Mouse (Mus musculus): ENCODE data around the gene Parp14. TPM values are rescaled to one million over a fixed set of nuclear protein-coding genes. Genes with fewer than 3 reads are reported as not detected.

Parp14 gene
- total and polyA plus RNA-seq, 3 experiments: 1.2 to 1.5 TPM; not detected in 1

DNA sequence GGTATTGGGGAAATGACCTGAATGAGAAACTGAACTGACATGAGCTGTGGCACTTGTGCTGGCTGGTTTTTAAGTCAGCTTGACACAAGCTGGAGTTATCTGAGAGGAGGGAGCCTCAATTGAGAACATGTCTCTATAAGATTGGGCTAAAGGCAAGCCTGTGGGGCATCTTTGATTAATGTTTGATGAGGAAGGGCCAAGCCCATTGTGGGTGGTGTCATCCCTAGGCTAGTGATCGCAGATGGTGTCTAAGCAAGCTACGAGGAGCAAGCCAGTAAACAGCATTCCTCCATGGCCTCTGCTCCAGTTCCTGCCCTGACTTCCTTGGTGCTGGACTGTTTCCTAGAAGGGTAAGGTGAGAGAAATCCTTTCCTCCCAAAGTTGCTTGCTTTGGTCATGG is 62.5 kb downstream of the Parp14 start:
- H3K27ac ChIP-seq (ENCODE audit: control insufficient read depth, low read depth, low read length): no peak overlapping the region
- H3K36me3 ChIP-seq (ENCODE audit: control insufficient read depth in 1 of 2, insufficient read depth in 2 of 2, low read length in 2 of 2): peaks cover 1 to 17% of the 10 kb centered on the region in 2 experiments; a peak in 3 of 4 replicates
- H3K4me1 ChIP-seq (ENCODE audit: control insufficient read depth in 1 of 2, insufficient read depth in 2 of 2, low read length in 2 of 2): peaks cover 7 to 9% of the 10 kb centered on the region in 2 experiments; a peak in 3 of 4 replicates
- H3K9ac ChIP-seq (ENCODE audit: control insufficient read depth, low read depth, low read length, poor library complexity, severe bottlenecking): no peak overlapping the region
- no peak overlapping the region for H3K4me3 ChIP-seq (ENCODE audit: control insufficient read depth in 1 of 2, insufficient read depth in 1 of 2, low read depth in 2 of 2, low read length in 2 of 2)
- H3K27me3 ChIP-seq (ENCODE audit: control insufficient read depth in 1 of 2, insufficient read depth in 2 of 2, low read length in 2 of 2): no peaks in the 10 kb centered on the region
- H3K79me2 ChIP-seq (ENCODE audit: control insufficient read depth, insufficient read depth, low read length, poor library complexity): no peaks in the 10 kb centered on the region
- no peak for TF ChIP-seq POLR2AphosphoS5 (IDR thresholded peaks at IDR 0.05; ENCODE audit: borderline replicate concordance, low read depth, low read length)
- TF ChIP-seq MYB (IDR thresholded peaks at IDR 0.05; ENCODE audit: low read depth, low read length): no peak
- TF ChIP-seq ZKSCAN1 (IDR thresholded peaks at IDR 0.05; ENCODE audit: low read depth, low read length): no peak
- TF ChIP-seq NELFE (IDR thresholded peaks at IDR 0.05; ENCODE audit: low read depth, low read length): no peak
- no peak for TF ChIP-seq MAX (IDR thresholded peaks at IDR 0.05; ENCODE audit: low read length)
- no peak for TF ChIP-seq EP300 (IDR thresholded peaks at IDR 0.05; ENCODE audit: low read depth in 1 of 2, low read length in 2 of 2)
- TF ChIP-seq ZNF384 (IDR thresholded peaks at IDR 0.05; ENCODE audit: low read depth, low read length): no peak
- TF ChIP-seq MXI1 (IDR thresholded peaks at IDR 0.05; ENCODE audit: low read depth, low read length): no peak
- no peak for TF ChIP-seq ZC3H11A (IDR thresholded peaks at IDR 0.05; ENCODE audit: low read depth, low read length)
- DNase-seq (ENCODE audit: low read depth, low spot score): no peak
- H3K9me3 ChIP-seq (replicated peaks; ENCODE audit: insufficient read depth, low read length): no peaks in the 10 kb centered on the region

- H3K9ac ChIP-seq (ENCODE audit: control insufficient read depth, low read depth, low read length, poor library complexity, severe bottlenecking): no peak overlapping the region
- no peaks in the 10 kb centered on the region for H3K79me2 ChIP-seq (ENCODE audit: control insufficient read depth, insufficient read depth, low read length, poor library complexity)
- DNase-seq (ENCODE audit: low read depth, low spot score): no peak
- no peaks in the 10 kb centered on the region for H3K27me3 ChIP-seq (ENCODE audit: control insufficient read depth in 1 of 2, insufficient read depth in 2 of 2, low read length in 2 of 2)
- TF ChIP-seq UBTF (IDR thresholded peaks at IDR 0.05; ENCODE audit: borderline replicate concordance, insufficient read depth, low read depth, low read length) (no peak), NRF1 (IDR thresholded peaks at IDR 0.05; ENCODE audit: insufficient read depth, low read depth, low read length, poor library complexity, severe bottlenecking) (no peak), BHLHE40 (IDR thresholded peaks at IDR 0.05; ENCODE audit: borderline replicate concordance, low read depth, low read length) (no peak), USF1 (IDR thresholded peaks at IDR 0.05; ENCODE audit: low read depth, low read length) (no peak), ZNF384 (IDR thresholded peaks at IDR 0.05; ENCODE audit: low read depth, low read length) (no peak), NELFE (IDR thresholded peaks at IDR 0.05; ENCODE audit: low read depth, low read length) (no peak)
- no peaks in the 10 kb centered on the region for H3K9me3 ChIP-seq (replicated peaks; ENCODE audit: insufficient read depth, low read length)
- peaks cover 7 to 9% of the 10 kb centered on the region in 2 experiments; a peak in 3 of 4 replicates for H3K4me1 ChIP-seq (ENCODE audit: control insufficient read depth in 1 of 2, insufficient read depth in 2 of 2, low read length in 2 of 2)
- no peak overlapping the region for H3K27ac ChIP-seq (ENCODE audit: control insufficient read depth, low read depth, low read length)
- H3K4me3 ChIP-seq (ENCODE audit: control insufficient read depth in 1 of 2, insufficient read depth in 1 of 2, low read depth in 2 of 2, low read length in 2 of 2): no peak overlapping the region
- H3K36me3 ChIP-seq (ENCODE audit: control insufficient read depth in 1 of 2, insufficient read depth in 2 of 2, low read length in 2 of 2): peaks cover 1 to 17% of the 10 kb centered on the region in 2 experiments; a peak in 3 of 4 replicates
These were observed 63.7 kb downstream of the Parp14 start for GRCm38 (mm10) chr16:35807663-35807992.

Measured in MEL (cell line).